Mouse (Mus musculus) granulocyte monocyte progenitor cell, adult 5-6 weeks (primary cell): ENCODE measurements around the gene Cdk19. TPM values are rescaled to one million over a fixed set of nuclear protein-coding genes. Genes with fewer than 3 reads are reported as not detected.

Source experiments
- total RNA-seq, 2 experiments: library from RNA; stranded (forward) in 1 of 2; stranded (reverse) in 1 of 2; fragments of 200-712, 200-1000 nt in 1 of 2; fragments of >200 nt in 1 of 2; fragmentation: Nextera tagmentation in 1 of 2; gene quantifications; 2 replicates each; pipeline ENCODE4 v1.2.3; 2014 to 2017

Gene Cdk19
- total RNA-seq, 2 experiments from 2014 or later = 36.0 to 51.7 TPM

Other genes starting within 250 kb of the Cdk19 start
- 30.2 and 37.9 TPM in 2 replicates for gene Slc16a10, start 197.3 kb upstream of the Cdk19 start, total RNA-seq (2014; fragmentation: Nextera tagmentation)
- 21.4 and 29.6 TPM in 2 replicates for gene Slc16a10, start 197.3 kb upstream of the Cdk19 start, total RNA-seq (2017)
- gene Rpf2, start 92.5 kb upstream of the Cdk19 start, total RNA-seq (2014; fragmentation: Nextera tagmentation) = 56.0 and 71.4 TPM in 2 replicates
- 166 and 248 TPM in 2 replicates for gene Rpf2, start 92.5 kb upstream of the Cdk19 start, total RNA-seq (2017)
- gene Gtf3c6, start 81.5 kb upstream of the Cdk19 start, total RNA-seq (2014; fragmentation: Nextera tagmentation) = 79.4 and 107 TPM in 2 replicates
- 199 and 236 TPM in 2 replicates for gene Gtf3c6, start 81.5 kb upstream of the Cdk19 start, total RNA-seq (2017)
- 143 and 148 TPM in 2 replicates for gene Amd1, start 37.4 kb upstream of the Cdk19 start, total RNA-seq (2014; fragmentation: Nextera tagmentation)
- gene Amd1, start 37.4 kb upstream of the Cdk19 start, total RNA-seq (2017) = 169 and 203 TPM in 2 replicates
- not detected in 2 replicates for gene Slc22a16, start 230.8 kb downstream of the Cdk19 start, total RNA-seq (2014; fragmentation: Nextera tagmentation)
- not detected in 2 replicates for gene Slc22a16, start 230.8 kb downstream of the Cdk19 start, total RNA-seq (2017)